Mouse (Mus musculus) cerebellum, adult 2 months (tissue): ENCODE results near the gene Avil.

Experiments
- CTCF ChIP-seq: fragments of 200-500 bp; IDR thresholded peaks from 2 replicates; pipeline ENCODE4 v1.5.1; 2011; ENCODE audit warnings: low read depth, mild to moderate bottlenecking, control low read depth, low read length, moderate library complexity, borderline replicate concordance; ENCODE audit not compliant: insufficient read depth
- POLR2A ChIP-seq: fragments of 200-500 bp; IDR thresholded peaks from 2 replicates; pipeline ENCODE4 v1.6.1; 2011; ENCODE audit warnings: low read length, control low read depth, borderline replicate concordance; ENCODE audit not compliant: insufficient read depth

DNA sequence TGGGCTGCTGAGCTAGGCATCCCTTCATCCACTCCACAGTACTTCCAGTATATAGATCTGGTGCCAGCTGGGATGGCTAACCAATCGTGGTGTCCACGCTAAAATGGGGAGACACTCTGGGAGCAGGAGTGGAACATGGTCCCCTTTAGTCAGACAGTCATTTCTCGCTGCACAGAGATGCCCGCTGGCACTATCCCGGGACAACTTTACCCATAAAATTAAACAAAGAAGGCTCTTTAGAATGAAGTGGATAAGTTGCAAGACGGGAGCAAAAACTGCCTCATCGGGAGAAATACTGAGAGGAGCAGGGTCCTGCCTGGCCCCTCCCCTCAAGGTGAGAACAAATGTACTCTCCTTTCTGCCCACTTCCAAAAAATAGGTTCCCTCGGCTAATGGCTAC, 58.2 kb downstream of the Avil start:
- no peak for TF ChIP-seq CTCF
- no peak for TF ChIP-seq POLR2A
